Mouse (Mus musculus) forebrain, embryonic 16.5 days (tissue): ENCODE results near the gene Sept9. TPM values are rescaled to one million over a fixed set of nuclear protein-coding genes. Genes with fewer than 3 reads are reported as not detected.

Source experiments
- ATAC-seq: fragments of 200-750 bp; cut with Nextera tagmentation; 2 replicates; pipeline ENCODE4 v1.8.0; 2017; ENCODE audit warnings: mild to moderate bottlenecking, moderate library complexity
- H3K27ac ChIP-seq: fragments of 300-500 bp; sonication (generic); 2 replicates; pipeline ENCODE4 v1.5.1; 2014; ENCODE audit warnings: low read length, control low read depth
- H3K27me3 ChIP-seq: fragments of 300-500 bp; sonication (generic); replicated peaks from 2 replicates; pipeline ENCODE4 v1.6.1; 2014; ENCODE audit warnings: low read length; ENCODE audit not compliant: control insufficient read depth, insufficient read depth
- H3K36me3 ChIP-seq: fragments of 300-500 bp; sonication (generic); 2 replicates; pipeline ENCODE4 v1.6.1; 2014; ENCODE audit not compliant: control insufficient read depth, insufficient read depth
- H3K4me1 ChIP-seq: fragments of 300-500 bp; sonication (generic); replicated peaks from 2 replicates; pipeline ENCODE4 v1.6.1; 2014; ENCODE audit warnings: low read length; ENCODE audit not compliant: control insufficient read depth, insufficient read depth
- H3K4me2 ChIP-seq: fragments of 300-500 bp; sonication (generic); 2 replicates; pipeline ENCODE4 v1.6.1; 2014; ENCODE audit warnings: mild to moderate bottlenecking, low read length, control low read depth
- H3K4me3 ChIP-seq: fragments of 300-500 bp; sonication (generic); replicated peaks from 2 replicates; pipeline ENCODE4 v1.5.1; 2014; ENCODE audit warnings: mild to moderate bottlenecking, low read length, control low read depth
- H3K9ac ChIP-seq: fragments of 300-500 bp; sonication (generic); replicated peaks from 2 replicates; pipeline ENCODE4 v1.6.1; 2014; ENCODE audit warnings: low read depth, low read length, control low read depth
- H3K9me3 ChIP-seq: fragments of 300-500 bp; sonication (generic); 2 replicates; pipeline ENCODE4 v1.6.1; 2016; ENCODE audit warnings: low read length; ENCODE audit not compliant: control insufficient read depth
- WGBS: fragments of 180-500 bp; shearing (Covaris S2); extraction: QIAGEN DNeasy Blood & Tissue Kit; methylation state at CpG from one replicate; pipeline ENCODE4 v1.1.7; 2014; 5-methylcytosine and 5-hydroxymethylcytosine counted together
- polyA plus RNA-seq: library from polyadenylated mRNA; unstranded; fragments of >200 nt; fragmentation: Nextera tagmentation; extraction: Ambion mirVana; gene quantifications from 2 replicates; pipeline ENCODE4 v1.2.1, GENCODE M21; 2015

Gene Sept9
- polyA plus RNA-seq, 1 experiment from 2014 or later = 120 TPM

DNA sequence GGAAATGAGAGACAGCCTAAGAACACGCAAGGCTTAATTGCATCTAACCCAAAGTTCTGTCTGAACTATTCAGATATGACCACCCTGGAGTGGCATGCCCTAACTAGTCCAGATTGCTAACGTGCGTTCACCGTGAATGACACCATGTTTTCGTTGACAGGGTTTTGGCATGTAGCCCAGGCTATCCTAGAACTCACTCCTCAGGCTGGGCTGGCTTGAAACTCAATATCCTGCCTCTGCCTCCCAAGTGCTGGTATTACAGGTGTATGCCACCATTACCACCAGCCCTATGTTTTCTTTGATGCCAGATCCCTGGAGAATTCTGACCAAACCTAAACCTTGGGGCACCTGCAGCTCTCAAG is 39.5 kb upstream of the Sept9 start:
- no peak for ATAC-seq
- no peak overlapping the region for H3K4me3 ChIP-seq
- no peak overlapping the region for H3K27ac ChIP-seq
- no peaks in the 10 kb centered on the region for H3K9me3 ChIP-seq
- no peak overlapping the region for H3K4me2 ChIP-seq
- 37% methylated on average over 5 of the region's 5 CpGs for WGBS
- H3K4me1 ChIP-seq = peaks cover 23% of the 10 kb centered on the region
- H3K27me3 ChIP-seq = no peaks in the 10 kb centered on the region
- peaks cover 11% of the 10 kb centered on the region; the same call in 1 of the 2 replicates for H3K36me3 ChIP-seq
- H3K9ac ChIP-seq = no peak overlapping the region

DNA sequence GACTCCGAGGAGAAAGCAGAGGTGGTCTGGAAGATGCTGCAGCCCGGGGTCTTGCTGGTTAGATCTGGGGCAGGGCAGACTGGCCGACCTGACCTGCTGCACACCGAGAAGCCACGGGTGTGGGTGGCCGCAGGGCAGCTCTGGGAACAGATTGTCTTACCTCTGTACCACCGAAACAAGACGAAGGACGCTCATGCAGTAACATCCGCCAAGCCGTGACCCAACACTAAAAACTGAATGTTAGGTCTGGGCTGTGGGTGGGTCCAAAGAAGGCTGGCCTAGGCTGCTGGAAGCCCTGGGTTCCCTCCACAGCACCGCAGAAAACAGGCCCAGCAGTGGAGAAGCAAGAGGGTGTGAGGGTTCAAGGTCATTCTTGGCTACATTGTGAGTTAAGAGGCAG is 38.7 kb upstream of the Sept9 start:
- peaks cover 8% of the 10 kb centered on the region; the same call in 1 of the 2 replicates for H3K36me3 ChIP-seq
- no peak for ATAC-seq
- peaks cover 23% of the 10 kb centered on the region for H3K4me1 ChIP-seq
- H3K9ac ChIP-seq = no peak overlapping the region
- WGBS = 89% methylated on average over 12 of the region's 12 CpGs
- H3K27ac ChIP-seq = no peak overlapping the region
- H3K4me2 ChIP-seq = no peak overlapping the region
- H3K4me3 ChIP-seq = no peak overlapping the region
- no peaks in the 10 kb centered on the region for H3K27me3 ChIP-seq
- no peaks in the 10 kb centered on the region for H3K9me3 ChIP-seq

DNA sequence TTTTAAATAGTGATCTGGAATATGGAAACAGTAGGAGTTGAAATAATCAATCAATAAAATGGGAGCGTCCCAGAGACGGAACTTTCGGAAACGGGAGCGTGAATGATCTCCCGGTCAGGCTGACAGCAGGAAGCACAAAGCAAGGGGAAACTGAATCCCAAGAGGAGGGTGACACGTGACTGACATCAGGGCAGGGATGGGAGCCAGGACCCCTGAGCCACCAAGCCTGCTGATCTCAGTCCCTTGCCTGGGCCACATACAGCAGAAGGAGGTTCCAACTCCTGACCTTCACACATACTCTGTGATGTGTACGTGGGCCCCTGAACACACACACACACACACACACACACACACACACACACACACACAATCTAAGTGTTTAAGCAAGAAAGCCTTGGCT is 37.9 kb upstream of the Sept9 start:
- Histone ChIP-seq H3K4me2 (no peak overlapping the region), H3K9ac (no peak overlapping the region), H3K27ac (no peak overlapping the region), H3K4me1 (peaks cover 23% of the 10 kb centered on the region), H3K36me3 (peaks cover 8% of the 10 kb centered on the region; the same call in 1 of the 2 replicates), H3K9me3 (no peaks in the 10 kb centered on the region), H3K27me3 (no peaks in the 10 kb centered on the region), H3K4me3 (no peak overlapping the region)
- WGBS = 76% methylated on average over 8 of the region's 8 CpGs
- no peak for ATAC-seq

DNA sequence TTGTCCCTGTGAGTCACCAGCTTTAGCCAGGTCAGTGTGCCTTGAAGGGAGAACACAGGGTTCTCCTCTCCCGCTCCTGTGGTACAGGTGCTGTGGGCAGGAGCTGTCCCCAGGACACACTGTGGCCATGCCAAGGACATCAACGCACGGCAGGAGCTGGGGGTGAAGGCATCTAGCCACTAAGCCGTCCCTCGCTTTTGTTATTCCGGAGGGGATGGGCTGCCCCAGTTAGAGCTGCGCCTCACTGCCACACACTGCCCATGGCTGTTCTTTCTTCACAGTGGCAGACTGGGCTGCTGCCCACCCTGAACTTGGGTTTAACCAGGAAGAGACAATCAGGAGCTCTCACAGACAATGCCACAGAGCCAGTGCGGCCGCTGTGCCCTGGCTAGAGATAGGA is 36.4 kb upstream of the Sept9 start:
- Histone ChIP-seq H3K9me3 (no peaks in the 10 kb centered on the region), H3K27me3 (no peaks in the 10 kb centered on the region), H3K4me1 (peaks cover 15% of the 10 kb centered on the region), H3K9ac (no peak overlapping the region), H3K4me2 (no peak overlapping the region), H3K36me3 (no peaks in the 10 kb centered on the region), H3K27ac (no peak overlapping the region), H3K4me3 (no peak overlapping the region)
- WGBS = 74% methylated on average over 9 of the region's 9 CpGs
- ATAC-seq = no peak

DNA sequence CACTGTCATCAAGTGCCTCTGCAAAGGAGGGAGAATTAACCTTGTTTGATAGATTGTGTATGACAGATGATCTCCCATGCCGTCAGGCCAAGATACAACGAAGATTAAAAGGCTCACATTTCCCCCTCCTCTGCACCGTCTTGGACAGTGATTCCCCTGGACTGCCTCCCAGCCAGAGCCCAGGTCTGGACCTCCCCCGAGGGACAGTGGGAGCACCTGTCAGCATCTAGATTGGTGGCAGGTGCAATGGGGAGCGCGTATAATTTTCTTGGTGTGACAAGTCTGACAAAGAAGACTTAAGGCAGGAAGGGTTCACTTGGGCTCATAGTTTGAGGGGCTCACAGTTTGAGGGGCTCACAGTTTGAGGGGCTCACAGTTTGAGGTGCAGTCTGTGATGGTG is 35.7 kb upstream of the Sept9 start:
- Histone ChIP-seq H3K27ac (no peak overlapping the region), H3K4me3 (no peak overlapping the region), H3K9ac (no peak overlapping the region), H3K4me1 (peaks cover 11% of the 10 kb centered on the region), H3K4me2 (no peak overlapping the region), H3K27me3 (no peaks in the 10 kb centered on the region), H3K36me3 (no peaks in the 10 kb centered on the region), H3K9me3 (no peaks in the 10 kb centered on the region)
- ATAC-seq = no peak
- 98% methylated on average over 6 of the region's 6 CpGs for WGBS

- H3K27ac ChIP-seq = peak overlapping the region; percentile 76
- 74% methylated on average over 20 of the region's 20 CpGs for WGBS
- no peaks in the 10 kb centered on the region for H3K36me3 ChIP-seq
- H3K27me3 ChIP-seq = no peaks in the 10 kb centered on the region
- no peak overlapping the region for H3K9ac ChIP-seq
- no peak overlapping the region for H3K4me2 ChIP-seq
- peaks cover 22% of the 10 kb centered on the region for H3K4me1 ChIP-seq
- 0 out of 2 replicates have a peak, but pooled peaks have one; percentile 13 for ATAC-seq
- no peaks in the 10 kb centered on the region for H3K9me3 ChIP-seq
- H3K4me3 ChIP-seq = no peak overlapping the region
These were observed 31.0 kb upstream of the Sept9 start for GRCm38 (mm10) chr11:117168278-117169087.

DNA sequence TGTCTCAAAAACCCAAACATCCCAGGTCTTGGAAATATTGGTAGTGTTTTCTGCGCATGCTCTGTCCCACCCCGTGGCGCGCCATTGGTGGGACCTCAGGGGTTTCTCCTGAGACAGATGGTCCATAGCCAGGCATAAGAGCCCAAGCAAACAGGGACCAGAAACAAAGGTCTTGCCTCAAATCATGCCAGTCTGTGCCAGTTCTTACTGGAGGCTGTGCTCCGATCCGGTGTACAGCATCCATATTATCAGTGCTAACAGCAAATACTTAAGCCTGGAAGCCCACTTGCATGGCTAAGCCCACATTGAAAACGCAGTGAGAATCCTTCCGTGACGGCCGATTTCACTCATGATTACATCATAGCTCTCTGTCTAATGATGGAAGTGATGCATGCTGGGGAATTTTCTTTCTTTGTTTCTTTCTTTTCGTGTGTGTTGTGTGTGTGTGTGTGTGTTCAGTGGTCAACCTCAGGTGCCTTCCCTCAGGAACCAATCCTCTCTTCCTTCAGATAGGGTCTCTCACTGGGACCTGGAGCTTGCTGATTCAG is 30.3 kb upstream of the Sept9 start:
- peak overlapping the region; percentile 76 for H3K27ac ChIP-seq

GRCm38 (mm10) chr11:117169801-117170565 is 29.5 kb upstream of the Sept9 start:
- 62% methylated on average over 19 of the region's 19 CpGs for WGBS
- peak; percentile 88 for ATAC-seq

More for the DNA sequence above, 30.3 kb upstream of the Sept9 start:
- peak; percentile 6; the same call in 1 of the 2 replicates for ATAC-seq
- Histone ChIP-seq H3K36me3 (no peaks in the 10 kb centered on the region), H3K4me2 (0 out of 2 replicates have a peak overlapping the region, but pooled peaks have one; percentile 24), H3K27me3 (no peaks in the 10 kb centered on the region), H3K9ac (no peak overlapping the region), H3K4me3 (no peak overlapping the region), H3K4me1 (peaks cover 25% of the 10 kb centered on the region), H3K9me3 (no peaks in the 10 kb centered on the region)
- WGBS = 66% methylated on average over 11 of the region's 11 CpGs

More at GRCm38 (mm10) chr11:117169801-117170565, 29.5 kb upstream of the Sept9 start:
- no peaks in the 10 kb centered on the region for H3K27me3 ChIP-seq
- no peak overlapping the region for H3K9ac ChIP-seq
- no peaks in the 10 kb centered on the region for H3K36me3 ChIP-seq
- no peaks in the 10 kb centered on the region for H3K9me3 ChIP-seq
- no peak overlapping the region for H3K4me3 ChIP-seq
- H3K4me1 ChIP-seq = peaks cover 33% of the 10 kb centered on the region
- peak overlapping the region; percentile 76 for H3K27ac ChIP-seq
- H3K4me2 ChIP-seq = no peak overlapping the region
